Mouse (Mus musculus): ENCODE results near the gene Nin. TPM values are rescaled to one million over a fixed set of nuclear protein-coding genes. Genes with fewer than 3 reads are reported as not detected.
A peak's percentile ranks its signal among the peaks of the same experiment; 100 is the strongest.

The Nin gene
- total and polyA plus RNA-seq, 3 experiments, result 29.0 to 51.7 (median 37.2) TPM

DNA sequence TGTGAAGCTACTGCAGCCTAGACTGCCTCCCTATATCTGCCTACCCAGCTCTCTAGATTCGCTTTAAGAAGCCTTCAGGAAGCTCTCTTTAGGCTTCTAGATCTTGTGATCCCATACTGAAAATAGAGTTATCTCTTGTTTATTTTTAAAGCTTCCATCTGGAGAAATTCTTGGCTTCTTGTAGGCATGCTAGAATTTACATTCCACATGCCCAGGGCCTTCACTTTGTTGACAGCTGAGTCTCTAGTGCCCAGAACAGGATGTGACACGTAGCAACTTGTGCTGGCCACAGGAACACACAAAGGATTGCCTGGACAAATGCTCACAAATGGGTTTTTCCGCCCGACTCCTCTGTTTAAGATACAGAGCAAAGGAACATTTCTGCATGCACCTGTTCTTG, 97.6 kb downstream of the Nin start (continued):
- no peak for TF ChIP-seq TCF12 (IDR thresholded peaks at IDR 0.05; ENCODE audit: low read depth, low read length)
- TF ChIP-seq USF2 (conservative IDR thresholded peaks at IDR 0.05; ENCODE audit: low read depth, low read length), result no peak
- TF ChIP-seq EP300 (IDR thresholded peaks at IDR 0.05; ENCODE audit: low read length), result no peak
- no peak for TF ChIP-seq CHD2 (IDR thresholded peaks at IDR 0.05; ENCODE audit: low read length)

DNA sequence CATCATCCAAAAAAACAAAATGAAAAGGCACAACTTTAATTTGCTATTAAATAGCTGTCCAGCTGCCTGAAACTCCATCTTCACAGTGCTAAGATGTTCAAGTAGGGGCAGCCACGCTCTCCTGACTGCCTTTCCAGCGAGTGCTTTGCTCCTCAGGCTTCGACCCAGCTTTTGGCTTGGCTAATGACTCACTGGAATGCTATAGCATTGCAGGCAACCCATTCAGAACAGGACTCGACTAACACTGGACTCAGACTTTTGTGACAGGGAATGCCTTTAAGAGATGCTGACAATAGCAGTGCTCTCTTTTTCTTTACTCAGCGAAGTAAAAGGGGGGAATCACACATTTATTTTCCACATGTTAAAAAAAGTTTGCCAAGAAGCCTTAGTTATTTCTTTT, 101.8 kb downstream of the Nin start:
- in situ Hi-C loops (cut with MboI; ENCODE audit: low pct_ligation_motif_present, low pct_unique_long_range_greater_than_20kb, low sequenced_read_pairs), result no loop called here
- no peaks in the 10 kb centered on the region for H3K27me3 ChIP-seq (replicated peaks)
- dilution Hi-C loops (cut with MboI; ENCODE audit: extremely low pct_ligation_motif_present, extremely low pct_unique_long_range_greater_than_20kb, low sequenced_read_pairs), result no loop called here
- no peak overlapping the region for H3K9ac ChIP-seq (ENCODE audit: insufficient read depth, low read depth)
- H3K27ac ChIP-seq (ENCODE audit: insufficient read depth, low read depth), result no peak overlapping the region
- no peak overlapping the region for H3K4me3 ChIP-seq (replicated peaks in 1 of 3; ENCODE audit: low read depth in 2 of 3, low read length in 2 of 3, poor library complexity in 1 of 3)
- H3K79me2 ChIP-seq (replicated peaks; ENCODE audit: control insufficient read depth, extremely low read depth, insufficient read depth, poor library complexity, severe bottlenecking), result no peaks in the 10 kb centered on the region
- no peak overlapping the region for H3K4me2 ChIP-seq (ENCODE audit: insufficient read depth, low read depth, poor library complexity, severe bottlenecking)
- DNase-seq (ENCODE audit: extremely low read depth), result no peak
- H3K36me3 ChIP-seq (replicated peaks in 1 of 2; ENCODE audit: control insufficient read depth in 1 of 2, insufficient read depth in 1 of 2, low read length in 1 of 2), result peaks cover 12 to 55% of the 10 kb centered on the region in 2 experiments
- TF ChIP-seq MEF2A (IDR thresholded peaks at IDR 0.05; ENCODE audit: borderline replicate concordance, low read depth, low read length), result no peak
- no peak for TF ChIP-seq SMC3 (IDR thresholded peaks at IDR 0.05; ENCODE audit: low read depth, low read length)
- TF ChIP-seq ETS1 (conservative IDR thresholded peaks at IDR 0.05; ENCODE audit: low read depth, low read length), result no peak
- TF ChIP-seq USF1 (IDR thresholded peaks at IDR 0.05; ENCODE audit: low read depth, low read length), result no peak
- TF ChIP-seq CHD1 (IDR thresholded peaks at IDR 0.05; ENCODE audit: low read depth, low read length), result no peak
- no peak for TF ChIP-seq SIN3A (IDR thresholded peaks at IDR 0.05; ENCODE audit: low read length)
- no peak for TF ChIP-seq PAX5 (IDR thresholded peaks at IDR 0.05; ENCODE audit: low read length)
- TF ChIP-seq ZNF384 (IDR thresholded peaks at IDR 0.05; ENCODE audit: low read depth, low read length), result no peak
- TF ChIP-seq USF2 (conservative IDR thresholded peaks at IDR 0.05; ENCODE audit: low read depth, low read length), result no peak
- no peak for TF ChIP-seq IRF4 (IDR thresholded peaks at IDR 0.05; ENCODE audit: low read depth, low read length)
- TF ChIP-seq ELF1 (IDR thresholded peaks at IDR 0.05; ENCODE audit: low read depth, low read length), result no peak
- TF ChIP-seq CTCF (conservative IDR thresholded peaks at IDR 0.05 in 1 of 2, IDR thresholded peaks at IDR 0.05 in 1 of 2; ENCODE audit: low read depth in 2 of 2, low read length in 2 of 2), result no peak
- no peak for TF ChIP-seq ZC3H11A (IDR thresholded peaks at IDR 0.05; ENCODE audit: low read depth, low read length)
- TF ChIP-seq RCOR1 (conservative IDR thresholded peaks at IDR 0.05; ENCODE audit: low read depth, low read length), result no peak
- TF ChIP-seq BHLHE40 (IDR thresholded peaks at IDR 0.05; ENCODE audit: low read depth, low read length), result no peak
- TF ChIP-seq GABPA (IDR thresholded peaks at IDR 0.05; ENCODE audit: insufficient replicate concordance, low read depth, low read length), result no peak
- no peak for TF ChIP-seq E2F4 (IDR thresholded peaks at IDR 0.05; ENCODE audit: insufficient replicate concordance, low read depth, low read length)
- peaks cover 0 to 10% of the 10 kb centered on the region in 2 experiments; a peak in 2 of 4 replicates for H3K4me1 ChIP-seq (ENCODE audit: control insufficient read depth in 1 of 2, insufficient read depth in 2 of 2)
- H3K9me3 ChIP-seq (replicated peaks; ENCODE audit: low read length), result peaks cover 6% of the 10 kb centered on the region

DNA sequence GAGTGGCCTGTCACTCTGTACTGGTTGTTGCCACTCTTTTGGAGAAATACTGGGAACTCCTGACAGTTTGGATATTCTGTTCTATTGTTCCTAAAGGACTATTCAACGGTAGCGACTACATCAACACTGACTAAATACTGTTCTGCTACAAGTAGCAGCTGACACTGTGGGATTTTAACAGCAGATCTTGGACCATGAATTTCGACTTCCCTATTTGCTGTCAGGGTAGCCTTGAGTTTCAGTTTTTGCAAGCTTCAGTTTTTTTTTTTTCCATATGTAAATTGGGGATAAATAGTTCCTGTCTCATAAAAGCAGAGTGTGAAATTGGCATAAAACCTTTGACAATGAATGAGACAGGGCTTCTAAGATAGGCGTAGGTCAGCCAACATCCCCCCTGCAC, 103.2 kb downstream of the Nin start:
- no peak overlapping the region for H3K4me3 ChIP-seq (replicated peaks in 1 of 3; ENCODE audit: low read depth in 2 of 3, low read length in 2 of 3, poor library complexity in 1 of 3)
- no peak for DNase-seq (ENCODE audit: extremely low read depth)
- H3K9ac ChIP-seq (ENCODE audit: insufficient read depth, low read depth), result no peak overlapping the region
- dilution Hi-C loops (cut with MboI; ENCODE audit: extremely low pct_ligation_motif_present, extremely low pct_unique_long_range_greater_than_20kb, low sequenced_read_pairs) (no loop called here), in situ Hi-C loops (cut with MboI; ENCODE audit: low pct_ligation_motif_present, low pct_unique_long_range_greater_than_20kb, low sequenced_read_pairs) (no loop called here)
- H3K4me2 ChIP-seq (ENCODE audit: insufficient read depth, low read depth, poor library complexity, severe bottlenecking), result no peak overlapping the region
- no peaks in the 10 kb centered on the region for H3K27me3 ChIP-seq (replicated peaks)
- H3K4me1 ChIP-seq (ENCODE audit: control insufficient read depth in 1 of 2, insufficient read depth in 2 of 2), result peaks cover 0 to 10% of the 10 kb centered on the region in 2 experiments; a peak in 2 of 4 replicates
- peaks cover 6% of the 10 kb centered on the region for H3K9me3 ChIP-seq (replicated peaks; ENCODE audit: low read length)
- TF ChIP-seq USF1 (IDR thresholded peaks at IDR 0.05; ENCODE audit: low read depth, low read length), result no peak
- peak; percentile 59 for TF ChIP-seq ZNF384 (IDR thresholded peaks at IDR 0.05; ENCODE audit: low read depth, low read length)
- no peaks in the 10 kb centered on the region for H3K79me2 ChIP-seq (replicated peaks; ENCODE audit: control insufficient read depth, extremely low read depth, insufficient read depth, poor library complexity, severe bottlenecking)
- no peak overlapping the region for H3K27ac ChIP-seq (ENCODE audit: insufficient read depth, low read depth)
- H3K36me3 ChIP-seq (replicated peaks in 1 of 2; ENCODE audit: control insufficient read depth in 1 of 2, insufficient read depth in 1 of 2, low read length in 1 of 2), result peaks cover 9 to 41% of the 10 kb centered on the region in 2 experiments

Data from CH12.LX (cell line).